Mouse (Mus musculus): ENCODE measurements at regions not wholly inside any gene's neighbourhood (a gene's known extent, or its start where the extent isn't known, plus 50 kb on each side); places are given as distances from the start of the nearest gene placed in this dataset.

- no peak for TF ChIP-seq POLR2A (IDR thresholded peaks at IDR 0.05; ENCODE audit: borderline replicate concordance, insufficient read depth, low read length)
- no peak for TF ChIP-seq CTCF (IDR thresholded peaks at IDR 0.05; ENCODE audit: borderline replicate concordance, insufficient read depth, low read depth, low read length)
Observed at GRCm38 (mm10) chr19:15809008-15809407, 138.1 kb downstream of the Psat1 start.

All from cerebellum, adult 2 months (tissue).